Mouse (Mus musculus) ovary, postnatal 10 days (tissue): Measurements from ENCODE around the gene Snx18.

Experiments used
- DNase-seq: peaks from one replicate; pipeline ENCODE4 v3.0.0; 2022; ENCODE audit warnings: low spot score

Gene Snx18

GRCm38 (mm10) chr13:113566411-113566810 lies 52.0 kb downstream of the Snx18 start:
- no peak for DNase-seq

DNA sequence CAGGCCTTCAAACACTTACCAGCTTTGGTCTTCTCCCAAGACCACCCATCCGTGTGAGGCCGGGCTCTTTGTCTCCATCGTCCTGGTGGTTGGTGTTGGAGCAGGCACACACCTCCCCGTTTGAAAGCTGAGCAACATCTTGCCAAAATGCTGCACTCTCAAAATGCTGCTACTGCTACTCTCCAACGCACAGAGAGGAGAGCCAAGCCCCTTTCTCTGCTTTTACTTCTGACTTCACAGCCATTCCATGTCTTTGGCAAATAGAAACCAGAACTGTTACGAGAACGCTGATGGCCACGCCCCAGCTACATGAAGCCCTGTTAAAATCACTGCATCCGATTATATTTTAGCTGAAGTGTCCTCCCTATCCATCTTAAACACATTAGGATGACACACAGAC lies 58.7 kb downstream of the Snx18 start:
- DNase-seq: no peak

DNA sequence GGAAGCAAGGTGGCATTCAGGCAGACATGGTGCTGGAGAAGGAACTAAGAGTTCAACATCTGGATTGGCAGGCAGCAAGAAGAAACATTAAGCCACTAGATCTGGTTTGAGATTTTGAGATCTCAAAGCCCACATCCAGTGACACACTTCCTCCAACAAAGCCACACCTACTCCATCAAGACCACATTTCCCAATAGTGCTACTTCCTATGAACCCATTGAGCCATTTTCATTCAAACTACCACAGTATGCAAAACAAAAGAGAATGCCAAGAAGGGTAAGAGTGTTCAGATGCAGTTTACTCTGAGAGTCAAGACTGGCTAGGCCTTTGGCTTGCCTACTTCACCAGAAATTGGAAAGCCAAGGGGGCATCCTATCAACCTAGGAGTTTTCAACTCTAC lies 61.8 kb downstream of the Snx18 start:
- DNase-seq: no peak

GRCm38 (mm10) chr13:113555226-113555625 lies 63.1 kb downstream of the Snx18 start:
- DNase-seq: peak; percentile 13

- no peak for DNase-seq
These were observed 64.6 kb downstream of the Snx18 start for GRCm38 (mm10) chr13:113553603-113554230.

DNA sequence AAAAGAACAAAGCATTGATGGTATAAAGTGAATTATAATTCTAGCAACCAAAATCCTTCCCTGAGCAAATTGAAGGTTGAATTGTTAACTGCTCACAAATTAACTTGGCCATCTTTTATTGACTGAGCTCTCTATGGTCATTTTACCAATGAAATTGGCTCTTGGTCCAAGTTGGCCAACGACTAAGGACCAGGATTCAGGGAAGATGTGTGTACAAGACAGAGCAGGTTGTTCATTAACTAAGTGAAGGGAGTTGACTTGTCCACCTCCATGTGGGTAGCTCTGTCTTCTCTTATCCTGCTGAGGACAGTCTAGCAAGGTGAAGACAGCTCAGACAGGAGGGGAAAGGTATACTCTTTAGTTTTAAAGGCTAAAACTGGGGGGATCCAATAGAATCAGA lies 66.0 kb downstream of the Snx18 start:
- DNase-seq: no peak

DNA sequence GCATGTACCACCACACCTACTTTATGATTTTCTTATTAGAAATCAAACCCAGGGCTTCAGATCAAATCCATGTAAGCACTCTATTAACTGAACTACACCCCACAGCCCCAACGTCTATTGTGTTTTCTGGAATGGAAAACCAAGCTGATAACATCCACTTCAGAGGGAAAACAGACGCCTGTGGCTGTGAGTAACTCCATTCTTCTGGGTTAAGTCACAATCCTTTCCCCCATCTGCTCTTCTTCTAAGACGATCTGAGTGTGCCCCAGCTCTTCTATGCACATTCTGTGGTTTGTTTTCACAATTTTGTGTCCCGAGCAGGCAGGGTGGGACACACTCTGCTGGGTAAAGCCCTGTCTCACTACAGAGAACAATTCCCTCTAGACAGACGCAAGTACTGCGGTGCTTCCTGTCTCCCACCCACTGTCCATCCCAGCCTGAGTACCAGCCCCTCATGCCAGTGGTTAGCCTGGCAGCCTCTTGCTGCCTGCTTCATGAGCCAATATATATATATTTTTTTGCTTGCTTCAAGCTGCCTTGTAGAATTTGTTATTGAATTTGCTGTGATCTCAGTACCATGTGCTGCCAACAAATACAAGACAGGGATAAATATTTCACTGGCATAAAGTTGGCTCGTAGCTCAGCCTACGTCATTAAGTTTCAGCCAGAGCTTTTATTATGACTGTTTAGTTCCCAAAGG lies 67.3 kb downstream of the Snx18 start:
- no peak for DNase-seq

GRCm38 (mm10) chr13:113549021-113549420 lies 69.3 kb downstream of the Snx18 start:
- DNase-seq: no peak

GRCm38 (mm10) chr13:113547807-113548426 lies 70.4 kb downstream of the Snx18 start:
- no peak for DNase-seq

DNA sequence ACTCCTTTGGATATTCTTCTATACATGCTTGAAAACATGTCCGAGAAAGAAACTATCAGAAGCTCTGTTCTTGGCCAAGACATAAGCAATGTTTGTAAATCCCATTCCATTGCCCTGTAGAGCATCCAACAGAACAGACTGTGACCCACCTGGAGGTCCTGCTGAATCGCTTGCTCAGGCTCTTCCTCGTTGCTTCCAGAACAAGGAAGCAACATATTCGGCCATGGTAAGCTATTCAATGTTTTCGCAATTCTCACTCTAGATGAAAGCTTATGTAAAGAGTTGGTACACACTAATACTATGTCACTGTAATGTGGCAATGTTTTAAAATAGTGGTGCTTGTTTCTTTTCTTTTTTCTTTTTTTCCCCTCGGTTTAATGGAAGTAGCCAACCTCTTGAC lies 76.0 kb downstream of the Snx18 start:
- DNase-seq: no peak
